Mouse (Mus musculus): Measurements from ENCODE around the gene Grrp1. TPM values are rescaled to one million over a fixed set of nuclear protein-coding genes. Genes with fewer than 3 reads are reported as not detected.

Grrp1 gene
- polyA plus RNA-seq, 1 experiment from 2014 or later = 11.6 TPM

GRCm38 (mm10) chr4:134293692-134294163 lies 39.8 kb upstream of the Grrp1 start:
- Histone ChIP-seq H3K27me3 (ENCODE audit: insufficient read depth, low read length) (no peaks in the 10 kb centered on the region), H3K27ac (ENCODE audit: low read depth) (no peak overlapping the region), H3K9ac (no peak overlapping the region), H3K4me3 (ENCODE audit: low read depth, low read length) (no peak overlapping the region), H3K4me1 (ENCODE audit: insufficient read depth) (no peaks in the 10 kb centered on the region; the same call in 1 of the 2 replicates), H3K4me2 (no peak overlapping the region), H3K9me3 (ENCODE audit: low read depth, low read length) (0 out of 2 replicates have a peak, but pooled peaks cover 2% of the 10 kb centered on the region), H3K36me3 (ENCODE audit: insufficient read depth) (no peaks in the 10 kb centered on the region)
- TF ChIP-seq CTCF (IDR thresholded peaks at IDR 0.05; ENCODE audit: low read depth) = no peak
- peak; percentile 22; the same call in 1 of the 2 replicates for ATAC-seq (ENCODE audit: insufficient read depth)
- WGBS = 42% methylated on average over 9 of the region's 9 CpGs
- DNase-seq = no peak

DNA sequence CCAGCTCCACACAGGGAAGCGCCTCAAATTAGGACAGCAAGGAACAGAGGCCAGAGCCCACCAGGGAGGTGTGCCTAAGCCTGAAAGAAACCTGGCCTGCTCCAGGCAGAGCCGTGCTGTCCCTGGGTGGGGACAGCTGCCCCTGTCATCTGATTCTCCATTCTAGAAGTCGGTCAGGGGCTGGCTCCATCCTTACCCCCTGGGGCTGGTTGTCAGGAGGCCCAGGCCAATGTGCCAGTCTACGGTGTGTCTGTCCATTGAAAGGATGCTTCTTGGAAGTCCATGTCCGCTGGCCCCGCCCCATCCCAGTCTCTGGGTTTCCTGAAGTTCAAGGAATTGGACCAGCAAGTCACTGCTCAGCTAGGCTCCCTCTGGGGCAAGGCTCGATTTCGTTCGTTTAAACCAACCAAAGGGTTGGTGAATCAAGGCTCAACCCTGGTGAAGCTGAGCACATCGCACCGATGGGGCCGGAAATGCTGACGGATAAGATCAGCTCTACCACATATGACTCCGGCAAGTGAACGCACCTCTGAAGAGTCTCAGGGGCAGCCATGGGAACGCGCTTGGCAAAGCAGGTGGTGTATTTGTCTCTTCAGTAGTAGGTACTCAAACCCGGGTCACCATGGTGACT lies 39.3 kb upstream of the Grrp1 start:
- Histone ChIP-seq H3K4me2 (no peak overlapping the region), H3K9ac (no peak overlapping the region), H3K4me3 (ENCODE audit: low read depth, low read length) (no peak overlapping the region), H3K27ac (ENCODE audit: low read depth) (no peak overlapping the region; the same call in 1 of the 2 replicates), H3K9me3 (ENCODE audit: low read depth, low read length) (0 out of 2 replicates have a peak, but pooled peaks cover 2% of the 10 kb centered on the region), H3K27me3 (ENCODE audit: insufficient read depth, low read length) (no peaks in the 10 kb centered on the region), H3K36me3 (ENCODE audit: insufficient read depth) (no peaks in the 10 kb centered on the region), H3K4me1 (ENCODE audit: insufficient read depth) (peaks cover 2% of the 10 kb centered on the region; the same call in 1 of the 2 replicates)
- 62% methylated on average over 18 of the region's 18 CpGs for WGBS
- peak; percentile 3; the same call in 1 of the 2 replicates for ATAC-seq (ENCODE audit: insufficient read depth)
- DNase-seq = no peak
- no peak for TF ChIP-seq CTCF (IDR thresholded peaks at IDR 0.05; ENCODE audit: low read depth)

GRCm38 (mm10) chr4:134292067-134292466 lies 38.2 kb upstream of the Grrp1 start:
- H3K9ac ChIP-seq = no peak overlapping the region
- peak; percentile 93 for TF ChIP-seq CTCF (IDR thresholded peaks at IDR 0.05; ENCODE audit: low read depth)
- H3K36me3 ChIP-seq (ENCODE audit: insufficient read depth) = no peaks in the 10 kb centered on the region
- WGBS = 18% methylated on average over 7 of the region's 7 CpGs
- no peak overlapping the region for H3K27ac ChIP-seq (ENCODE audit: low read depth)
- peak; percentile 90 for DNase-seq
- peaks cover 2% of the 10 kb centered on the region; the same call in 1 of the 2 replicates for H3K4me1 ChIP-seq (ENCODE audit: insufficient read depth)
- no peak overlapping the region for H3K4me2 ChIP-seq
- 0 out of 2 replicates have a peak, but pooled peaks cover 2% of the 10 kb centered on the region for H3K9me3 ChIP-seq (ENCODE audit: low read depth, low read length)
- no peak overlapping the region for H3K4me3 ChIP-seq (ENCODE audit: low read depth, low read length)
- no peaks in the 10 kb centered on the region for H3K27me3 ChIP-seq (ENCODE audit: insufficient read depth, low read length)
- no peak for ATAC-seq (ENCODE audit: insufficient read depth)

DNA sequence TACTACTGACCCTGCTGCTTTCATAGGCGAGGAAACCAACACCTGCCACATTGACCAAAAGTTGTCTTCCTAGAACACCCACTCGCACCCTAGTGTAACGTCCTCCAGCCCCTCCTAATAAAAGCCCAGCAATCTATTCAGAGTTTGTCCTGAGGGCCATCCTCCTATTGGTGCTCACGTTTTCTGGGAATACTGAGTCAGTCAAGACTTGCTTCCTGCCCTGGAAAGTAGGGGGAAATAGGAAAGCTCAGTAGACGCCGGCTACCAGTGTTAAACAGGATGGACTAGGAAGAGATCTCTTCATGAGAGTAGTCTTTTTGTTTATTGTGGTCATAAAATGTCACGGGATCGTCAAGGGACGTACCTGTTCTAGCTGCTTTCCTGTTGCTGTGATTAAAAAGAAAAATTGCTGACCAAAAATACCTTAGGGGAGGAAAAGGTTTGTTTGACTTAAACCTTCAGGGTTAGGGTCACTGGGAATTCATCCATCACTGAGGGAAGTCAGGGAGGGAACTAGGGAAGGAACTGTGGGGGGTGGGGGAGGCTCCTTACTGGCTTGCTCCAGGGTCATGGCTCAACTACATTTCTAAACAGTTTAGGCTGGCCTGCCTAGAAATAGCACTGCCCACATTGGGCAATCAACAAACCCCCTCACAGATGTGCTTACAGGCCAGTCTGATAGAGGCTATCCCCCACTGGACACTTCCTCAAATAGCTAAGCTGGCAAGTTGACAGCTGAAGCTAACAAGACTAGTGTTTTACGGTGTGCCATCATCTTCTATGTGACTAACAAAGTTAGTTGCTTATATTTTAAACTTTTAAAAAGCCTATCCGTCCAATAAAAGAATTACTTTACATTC lies 34.7 kb upstream of the Grrp1 start:
- peak overlapping the region; percentile 99 for H3K27ac ChIP-seq (ENCODE audit: low read depth)
- H3K4me2 ChIP-seq = peak overlapping the region; percentile 77
- H3K4me1 ChIP-seq (ENCODE audit: insufficient read depth) = peaks cover 2% of the 10 kb centered on the region; the same call in 1 of the 2 replicates
- H3K27me3 ChIP-seq (ENCODE audit: insufficient read depth, low read length) = no peaks in the 10 kb centered on the region
- 17% methylated on average over 11 of the region's 11 CpGs for WGBS
- no peak for ATAC-seq (ENCODE audit: insufficient read depth)
- peaks cover 8% of the 10 kb centered on the region for H3K36me3 ChIP-seq (ENCODE audit: insufficient read depth)
- DNase-seq = peak; percentile 60
- no peaks in the 10 kb centered on the region for H3K9me3 ChIP-seq (ENCODE audit: low read depth, low read length)
- peak overlapping the region; percentile 99 for H3K4me3 ChIP-seq (ENCODE audit: low read depth, low read length)
- no peak for TF ChIP-seq CTCF (IDR thresholded peaks at IDR 0.05; ENCODE audit: low read depth)
- peak overlapping the region; percentile 96 for H3K9ac ChIP-seq

GRCm38 (mm10) chr4:134287575-134288025 lies 33.7 kb upstream of the Grrp1 start, which contains the start of gene Pdik1l:
TSS of gene Pdik1l (minus strand) at chr4:134287895.
- TF ChIP-seq CTCF (IDR thresholded peaks at IDR 0.05; ENCODE audit: low read depth) = no peak
- Histone ChIP-seq H3K4me3 (ENCODE audit: low read depth, low read length) (peak within 1 kb of the TSS; percentile 99), H3K9ac (peak within 1 kb of the TSS; percentile 96), H3K4me1 (ENCODE audit: insufficient read depth) (peaks cover 2% of the 10 kb centered on the region; the same call in 1 of the 2 replicates), H3K27ac (ENCODE audit: low read depth) (peak within 1 kb of the TSS; percentile 99), H3K36me3 (ENCODE audit: insufficient read depth) (peaks cover 19% of the 10 kb centered on the region), H3K4me2 (peak within 1 kb of the TSS; percentile 96), H3K9me3 (ENCODE audit: low read depth, low read length) (no peaks in the 10 kb centered on the region), H3K27me3 (ENCODE audit: insufficient read depth, low read length) (no peaks in the 10 kb centered on the region)
- 0% methylated on average over 43 of the region's 43 CpGs for WGBS
- ATAC-seq (ENCODE audit: insufficient read depth) (peak; percentile 82), DNase-seq (peak; percentile 86)

GRCm38 (mm10) chr4:134287168-134287564 lies 33.3 kb upstream of the Grrp1 start:
- ATAC-seq (ENCODE audit: insufficient read depth) (peak; percentile 96), DNase-seq (peak; percentile 98)
- Histone ChIP-seq H3K4me1 (ENCODE audit: insufficient read depth) (peaks cover 2% of the 10 kb centered on the region; the same call in 1 of the 2 replicates), H3K27me3 (ENCODE audit: insufficient read depth, low read length) (no peaks in the 10 kb centered on the region), H3K9ac (peak overlapping the region; percentile 96), H3K36me3 (ENCODE audit: insufficient read depth) (peaks cover 23% of the 10 kb centered on the region), H3K9me3 (ENCODE audit: low read depth, low read length) (no peaks in the 10 kb centered on the region), H3K4me3 (ENCODE audit: low read depth, low read length) (peak overlapping the region; percentile 99), H3K27ac (ENCODE audit: low read depth) (peak overlapping the region; percentile 99), H3K4me2 (peak overlapping the region; percentile 96)
- TF ChIP-seq CTCF (IDR thresholded peaks at IDR 0.05; ENCODE audit: low read depth) = no peak
- under 1% methylated on average over 54 of the region's 59 CpGs for WGBS
